Mouse (Mus musculus) MEL (cell line): ENCODE measurements around the gene Ccdc188. TPM values are rescaled to one million over a fixed set of nuclear protein-coding genes. Genes with fewer than 3 reads are reported as not detected.

Experiments
- DNase-seq: peaks from one replicate; pipeline ENCODE4 v3.0.0; 2011; ENCODE audit warnings: low read depth, low spot score
- H3K27ac ChIP-seq: 2 replicates; pipeline ENCODE4 v1.5.1; 2012; ENCODE audit warnings: low read depth, mild to moderate bottlenecking, control low read depth, low read length, moderate library complexity; ENCODE audit not compliant: control insufficient read depth
- H3K27me3 ChIP-seq, 2 experiments: fragments of 150-350 bp in 1 of 2; sonication (generic) in 1 of 2; 2 replicates each; pipeline ENCODE4 v1.6.1; 2012; ENCODE audit warnings: low read length in 2 of 2, mild to moderate bottlenecking in 2 of 2, improper control_type of control experiment in 1 of 2, moderate library complexity in 1 of 2; ENCODE audit not compliant: insufficient read depth in 2 of 2, control insufficient read depth in 1 of 2
- H3K36me3 ChIP-seq, 2 experiments: 2 replicates each; pipeline ENCODE4 v1.6.1; 2012 to 2014; ENCODE audit warnings: low read length in 2 of 2, improper control_type of control experiment in 1 of 2, inconsistent platforms in 1 of 2, mild to moderate bottlenecking in 1 of 2; ENCODE audit not compliant: insufficient read depth in 2 of 2, control insufficient read depth in 1 of 2
- H3K4me1 ChIP-seq, 2 experiments: fragments of 150-350 bp in 1 of 2; sonication (generic) in 1 of 2; 2 replicates each; pipeline ENCODE4 v1.6.1; 2012; ENCODE audit warnings: low read length in 2 of 2, improper control_type of control experiment in 1 of 2, mild to moderate bottlenecking in 1 of 2; ENCODE audit not compliant: insufficient read depth in 2 of 2, control insufficient read depth in 1 of 2
- H3K4me3 ChIP-seq, 2 experiments: fragments of 150-350 bp in 1 of 2; sonication (generic) in 1 of 2; 2 replicates each; pipeline ENCODE4 v1.5.1; 2012; ENCODE audit warnings: low read depth in 2 of 2, low read length in 2 of 2, mild to moderate bottlenecking in 2 of 2, moderate library complexity in 2 of 2, control low read depth in 1 of 2, improper control_type of control experiment in 1 of 2; ENCODE audit not compliant: control insufficient read depth in 1 of 2, insufficient read depth in 1 of 2
- H3K79me2 ChIP-seq: 2 replicates; pipeline ENCODE4 v1.6.1; 2012; ENCODE audit warnings: mild to moderate bottlenecking, low read length, moderate library complexity; ENCODE audit not compliant: control insufficient read depth, poor library complexity, insufficient read depth
- H3K9ac ChIP-seq: 2 replicates; pipeline ENCODE4 v1.6.1; 2012; ENCODE audit warnings: low read depth, mild to moderate bottlenecking, control low read depth, low read length, moderate library complexity; ENCODE audit not compliant: control insufficient read depth, poor library complexity, severe bottlenecking
- H3K9me3 ChIP-seq: fragments of 150-350 bp; sonication (generic); replicated peaks from 2 replicates; pipeline ENCODE4 v1.6.1; 2012; ENCODE audit warnings: mild to moderate bottlenecking, low read length, improper control_type of control experiment, moderate library complexity; ENCODE audit not compliant: insufficient read depth
- BHLHE40 ChIP-seq: IDR thresholded peaks from 2 replicates; pipeline ENCODE4 v1.6.1; 2012; ENCODE audit warnings: low read depth, mild to moderate bottlenecking, inconsistent platforms, low read length, improper control_type of control experiment, borderline replicate concordance
- ELF1 ChIP-seq: IDR thresholded peaks from 2 replicates; pipeline ENCODE4 v1.6.1; 2014; ENCODE audit warnings: low read depth, mild to moderate bottlenecking, inconsistent platforms, low read length, improper control_type of control experiment, moderate library complexity
- GATA1 ChIP-seq: IDR thresholded peaks from 2 replicates; pipeline ENCODE4 v1.6.1; 2011; ENCODE audit warnings: low read depth, low read length, improper control_type of control experiment
- MAX ChIP-seq: IDR thresholded peaks from 2 replicates; pipeline ENCODE4 v1.6.1; 2011; ENCODE audit warnings: low read length, improper control_type of control experiment
- MEF2A ChIP-seq: IDR thresholded peaks from 2 replicates; pipeline ENCODE4 v1.6.1; 2014; ENCODE audit warnings: low read depth, mild to moderate bottlenecking, inconsistent platforms, low read length, improper control_type of control experiment; ENCODE audit not compliant: poor library complexity, insufficient replicate concordance, severe bottlenecking; ENCODE audit errors: extremely low read depth
- MXI1 ChIP-seq: IDR thresholded peaks from 2 replicates; pipeline ENCODE4 v1.6.1; 2011; ENCODE audit warnings: mild to moderate bottlenecking, low read depth, low read length, improper control_type of control experiment
- NELFE ChIP-seq: IDR thresholded peaks from 2 replicates; pipeline ENCODE4 v1.6.1; 2011; ENCODE audit warnings: low read depth, low read length, improper control_type of control experiment
- NRF1 ChIP-seq: IDR thresholded peaks from 2 replicates; pipeline ENCODE4 v1.6.1; 2014; ENCODE audit warnings: low read depth, mild to moderate bottlenecking, inconsistent platforms, low read length, improper control_type of control experiment, moderate library complexity; ENCODE audit not compliant: poor library complexity, insufficient read depth, severe bottlenecking
- POLR2AphosphoS5 ChIP-seq: IDR thresholded peaks from 2 replicates; pipeline ENCODE4 v1.6.1; 2012; ENCODE audit warnings: low read depth, borderline replicate concordance, mild to moderate bottlenecking, inconsistent platforms, low read length, moderate library complexity, mixed read lengths
- RAD21 ChIP-seq: IDR thresholded peaks from 2 replicates; pipeline ENCODE4 v1.6.1; 2011; ENCODE audit warnings: mild to moderate bottlenecking, low read depth, low read length, improper control_type of control experiment
- TAL1 ChIP-seq: IDR thresholded peaks from 2 replicates; pipeline ENCODE4 v1.6.1; 2012; ENCODE audit warnings: mild to moderate bottlenecking, inconsistent platforms, low read length, moderate library complexity, mixed read lengths
- TBP ChIP-seq: IDR thresholded peaks from 2 replicates; pipeline ENCODE4 v1.8.0; 2011; ENCODE audit warnings: low read depth, low read length, improper control_type of control experiment
- UBTF ChIP-seq: IDR thresholded peaks from 2 replicates; pipeline ENCODE4 v1.6.1; 2012; ENCODE audit warnings: low read depth, mild to moderate bottlenecking, inconsistent platforms, low read length, improper control_type of control experiment, moderate library complexity, borderline replicate concordance; ENCODE audit not compliant: insufficient read depth
- ZC3H11A ChIP-seq: IDR thresholded peaks from 2 replicates; pipeline ENCODE4 v1.6.1; 2012; ENCODE audit warnings: low read depth, mild to moderate bottlenecking, inconsistent platforms, low read length, improper control_type of control experiment
- ZKSCAN1 ChIP-seq: IDR thresholded peaks from 2 replicates; pipeline ENCODE4 v1.6.1; 2012; ENCODE audit warnings: low read depth, mild to moderate bottlenecking, inconsistent platforms, low read length, improper control_type of control experiment, moderate library complexity
- polyA plus RNA-seq, 2 experiments: library from polyadenylated mRNA; stranded (reverse) in 1 of 2; unstranded in 1 of 2; fragments of >175 nt in 1 of 2; fragments of >200 nt in 1 of 2; gene quantifications; 2 replicates each; pipeline versions ENCODE4 v1.2.1 to v1.2.4; 2012; ENCODE audit warnings: low replicate concordance in 2 of 2, low read depth in 1 of 2; ENCODE audit not compliant: insufficient read length in 2 of 2, insufficient read depth in 1 of 2, missing spikeins in 1 of 2
- total RNA-seq: library from RNA; depleted of rRNA; stranded (reverse); fragments of 300-350 nt; gene quantifications from 2 replicates; pipeline ENCODE4 v1.2.3, GENCODE M21; 2012

Ccdc188 gene
- total and polyA plus RNA-seq, 3 experiments: not detected

GRCm38 (mm10) chr16:18198365-18199098, 19.1 kb upstream of the Ccdc188 start:
- H3K27me3 ChIP-seq: no peaks in the 10 kb centered on the region; a peak in 1 of 4 replicates
- TF ChIP-seq BHLHE40: no peak
- TF ChIP-seq GATA1: no peak
- no peak for TF ChIP-seq ELF1
- no peak for TF ChIP-seq ZKSCAN1
- TF ChIP-seq, all 39 proteins: peak for 0
- no peak for DNase-seq

DNA sequence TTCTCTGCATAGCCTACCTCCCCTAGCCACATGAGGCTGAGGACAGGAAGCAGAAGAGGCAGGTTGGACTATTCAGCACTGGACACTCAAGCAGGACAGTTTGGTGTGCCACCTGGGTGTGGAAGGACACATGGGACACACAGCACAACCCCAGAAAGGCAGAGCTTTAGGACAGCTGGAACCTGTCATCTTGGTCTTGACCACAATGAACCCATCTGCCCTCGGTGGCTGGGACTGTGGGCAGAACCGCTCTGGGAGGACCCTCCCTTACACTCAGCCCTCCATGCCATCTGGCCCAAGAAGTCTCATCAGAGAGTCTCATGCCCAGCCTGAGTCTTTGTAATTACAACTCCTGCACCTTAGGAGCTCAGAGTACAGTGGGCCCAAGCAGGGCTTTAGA, 17.6 kb upstream of the Ccdc188 start:
- no peaks in the 10 kb centered on the region; a peak in 1 of 4 replicates for H3K27me3 ChIP-seq
- H3K4me3 ChIP-seq: no peak overlapping the region
- no peaks in the 10 kb centered on the region for H3K79me2 ChIP-seq
- no peak for DNase-seq
- no peaks in the 10 kb centered on the region for H3K4me1 ChIP-seq
- no peak overlapping the region for H3K9ac ChIP-seq
- H3K27ac ChIP-seq: no peak overlapping the region
- no peaks in the 10 kb centered on the region for H3K36me3 ChIP-seq
- no peak for TF ChIP-seq ELF1
- no peak for TF ChIP-seq MAX
- H3K9me3 ChIP-seq: no peaks in the 10 kb centered on the region

More at GRCm38 (mm10) chr16:18198365-18199098, 19.1 kb upstream of the Ccdc188 start:
- no peaks in the 10 kb centered on the region for H3K36me3 ChIP-seq
- H3K27ac ChIP-seq: no peak overlapping the region
- H3K4me1 ChIP-seq: no peaks in the 10 kb centered on the region
- no peaks in the 10 kb centered on the region for H3K79me2 ChIP-seq
- H3K4me3 ChIP-seq: no peak overlapping the region
- no peaks in the 10 kb centered on the region for H3K9me3 ChIP-seq
- H3K9ac ChIP-seq: no peak overlapping the region

DNA sequence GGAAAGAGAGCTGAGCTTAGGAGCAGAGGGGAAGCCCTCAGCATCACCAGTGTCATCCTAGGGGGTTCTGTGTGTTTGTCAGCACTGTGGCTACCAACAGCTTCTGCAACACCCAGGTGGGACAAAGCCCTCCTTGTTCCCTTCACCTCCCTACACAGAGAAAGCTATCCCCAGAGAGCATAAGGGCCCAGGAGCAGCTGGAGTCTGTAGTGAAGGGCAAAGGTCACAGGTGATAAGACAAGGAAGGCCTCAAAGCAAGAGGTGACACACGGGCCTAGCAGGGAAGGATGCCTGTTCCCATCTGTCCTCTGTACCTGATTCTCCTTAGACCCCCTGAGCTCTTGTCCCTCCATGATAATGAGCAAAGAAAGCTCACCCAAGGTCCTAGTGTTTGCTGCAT, 16.1 kb upstream of the Ccdc188 start:
- Histone ChIP-seq H3K27ac (no peak overlapping the region), H3K27me3 (no peaks in the 10 kb centered on the region; a peak in 1 of 4 replicates), H3K9ac (no peak overlapping the region), H3K36me3 (no peaks in the 10 kb centered on the region), H3K4me1 (no peaks in the 10 kb centered on the region), H3K9me3 (no peaks in the 10 kb centered on the region), H3K4me3 (no peak overlapping the region), H3K79me2 (no peaks in the 10 kb centered on the region)
- TF ChIP-seq TBP: no peak
- TF ChIP-seq POLR2AphosphoS5: no peak
- no peak for TF ChIP-seq TAL1
- no peak for TF ChIP-seq ZKSCAN1
- TF ChIP-seq NRF1: no peak
- no peak for TF ChIP-seq RAD21
- TF ChIP-seq BHLHE40: no peak
- no peak for TF ChIP-seq MXI1
- no peak for TF ChIP-seq ZC3H11A
- TF ChIP-seq MEF2A: no peak
- no peak for TF ChIP-seq NELFE
- TF ChIP-seq UBTF: no peak
- DNase-seq: no peak
